Mouse (Mus musculus) limb, embryonic 11.5 days (tissue): Measurements from ENCODE around the gene Slc39a1. TPM values are rescaled to one million over a fixed set of nuclear protein-coding genes. Genes with fewer than 3 reads are reported as not detected.

Source experiments
- ATAC-seq: fragments of 200-750 bp; cut with Nextera tagmentation; 2 replicates; pipeline ENCODE4 v1.8.0; 2017; ENCODE audit warnings: low read depth; ENCODE audit not compliant: insufficient number of reproducible peaks, low FRiP score, low TSS enrichment
- DNase-seq: peaks from one replicate; pipeline ENCODE4 v3.0.0-alpha.2; 2015; ENCODE audit warnings: low spot score
- H3K27ac ChIP-seq: fragments of 300-500 bp; sonication (generic); replicated peaks from 2 replicates; pipeline ENCODE4 v1.5.1; 2014; ENCODE audit warnings: low read depth, mild to moderate bottlenecking, low read length
- H3K27me3 ChIP-seq: fragments of 300-500 bp; sonication (generic); 2 replicates; pipeline ENCODE4 v1.6.1; 2014; ENCODE audit warnings: mild to moderate bottlenecking, low read length, mixed read lengths; ENCODE audit not compliant: control insufficient read depth, insufficient read depth
- H3K36me3 ChIP-seq: fragments of 300-500 bp; sonication (generic); 2 replicates; pipeline ENCODE4 v1.6.1; 2014; ENCODE audit warnings: mild to moderate bottlenecking, low read length, moderate library complexity, mixed read lengths; ENCODE audit not compliant: control insufficient read depth, insufficient read depth
- H3K4me1 ChIP-seq: fragments of 300-500 bp; sonication (generic); 2 replicates; pipeline ENCODE4 v1.6.1; 2014; ENCODE audit warnings: low read length, mixed read lengths; ENCODE audit not compliant: control insufficient read depth, insufficient read depth
- H3K4me2 ChIP-seq: fragments of 300-500 bp; sonication (generic); 2 replicates; pipeline ENCODE4 v1.6.1; 2014; ENCODE audit warnings: low read depth, mild to moderate bottlenecking, moderate library complexity; ENCODE audit not compliant: severe bottlenecking
- H3K4me3 ChIP-seq: fragments of 300-500 bp; sonication (generic); 2 replicates; pipeline ENCODE4 v1.5.1; 2014; ENCODE audit warnings: low read depth, low read length
- H3K9ac ChIP-seq: fragments of 300-500 bp; sonication (generic); 2 replicates; pipeline ENCODE4 v1.6.1; 2014; ENCODE audit warnings: mild to moderate bottlenecking, low read length
- H3K9me3 ChIP-seq: fragments of 300-500 bp; sonication (generic); 2 replicates; pipeline ENCODE4 v1.6.1; 2016; ENCODE audit warnings: low read length; ENCODE audit not compliant: control insufficient read depth
- WGBS: fragments of 180-500 bp; shearing (Covaris S2); extraction: QIAGEN DNeasy Blood & Tissue Kit; methylation state at CpG from one replicate; pipeline ENCODE4 v1.1.7; 2014; 5-methylcytosine and 5-hydroxymethylcytosine counted together
- microRNA-seq: library from miRNA; unstranded; fragments of <30 nt; microRNA quantifications from one replicate; pipeline ENCODE4, GENCODE M21; 2016
- polyA plus RNA-seq: library from polyadenylated mRNA; unstranded; fragments of >200 nt; fragmentation: Nextera tagmentation; extraction: Ambion mirVana; gene quantifications from 2 replicates; pipeline ENCODE4 v1.2.1, GENCODE M21; 2014

Slc39a1 gene
- polyA plus RNA-seq, 1 experiment from 2014 or later = 58.3 TPM

- H3K9me3 ChIP-seq = no peaks in the 10 kb centered on the region
- H3K9ac ChIP-seq = peak within 1 kb of the TSS; percentile 94
- peak within 1 kb of the TSS; percentile 91 for H3K4me3 ChIP-seq
- under 1% methylated on average over 44 of the region's 47 CpGs for WGBS
- peak within 1 kb of the TSS; percentile 97 for H3K27ac ChIP-seq
- H3K4me2 ChIP-seq = peak within 1 kb of the TSS; percentile 75
- ATAC-seq (peak; percentile 99), DNase-seq (peak; percentile 100)
- peaks cover 3% of the 10 kb centered on the region; the same call in 1 of the 2 replicates for H3K36me3 ChIP-seq
- no peaks in the 10 kb centered on the region for H3K27me3 ChIP-seq
- H3K4me1 ChIP-seq = peaks cover 5% of the 10 kb centered on the region; the same call in 1 of the 2 replicates
Measured at GRCm38 (mm10) chr3:90292345-90293275, 44.6 kb downstream of the Slc39a1 start, which contains the start of gene Gatad2b. Gatad2b (plus strand) TSS chr3:90293178.

GRCm38 (mm10) chr3:90293352-90294063, 45.5 kb downstream of the Slc39a1 start:
- Histone ChIP-seq H3K4me2 (peak overlapping the region; percentile 75), H3K4me3 (peak overlapping the region; percentile 91), H3K27me3 (no peaks in the 10 kb centered on the region), H3K27ac (peak overlapping the region; percentile 97), H3K9me3 (no peaks in the 10 kb centered on the region), H3K36me3 (peaks cover 3% of the 10 kb centered on the region; the same call in 1 of the 2 replicates), H3K9ac (peak overlapping the region; percentile 94), H3K4me1 (peaks cover 5% of the 10 kb centered on the region; the same call in 1 of the 2 replicates)
- peak; percentile 19; the same call in 1 of the 2 replicates for ATAC-seq
- peak; percentile 90 for DNase-seq
- under 1% methylated on average over 23 of the region's 68 CpGs for WGBS

GRCm38 (mm10) chr3:90294064-90294440, 46.1 kb downstream of the Slc39a1 start:
- peak overlapping the region; percentile 97 for H3K27ac ChIP-seq
- 1% methylated on average over 11 of the region's 11 CpGs for WGBS
- H3K27me3 ChIP-seq = no peaks in the 10 kb centered on the region
- peak overlapping the region; percentile 91 for H3K4me3 ChIP-seq
- H3K9ac ChIP-seq = peak overlapping the region; percentile 94
- H3K36me3 ChIP-seq = peaks cover 3% of the 10 kb centered on the region; the same call in 1 of the 2 replicates
- peak overlapping the region; percentile 75 for H3K4me2 ChIP-seq
- no peaks in the 10 kb centered on the region for H3K9me3 ChIP-seq
- H3K4me1 ChIP-seq = peaks cover 5% of the 10 kb centered on the region; the same call in 1 of the 2 replicates
- no peak for ATAC-seq
- peak; percentile 38 for DNase-seq

- Histone ChIP-seq H3K9ac (peak overlapping the region; percentile 94; the same call in 1 of the 2 replicates), H3K4me3 (peak overlapping the region; percentile 91), H3K4me2 (peak overlapping the region; percentile 75), H3K9me3 (no peaks in the 10 kb centered on the region), H3K36me3 (peaks cover 3% of the 10 kb centered on the region; the same call in 1 of the 2 replicates), H3K27me3 (no peaks in the 10 kb centered on the region), H3K27ac (no peak overlapping the region), H3K4me1 (peaks cover 5% of the 10 kb centered on the region; the same call in 1 of the 2 replicates)
- DNase-seq (no peak), ATAC-seq (no peak)
- WGBS = 79% methylated on average over 2 of the region's 2 CpGs
Measured at GRCm38 (mm10) chr3:90294651-90295050, 46.7 kb downstream of the Slc39a1 start.

Small RNAs within 50 kb of the gene (microRNA-seq; reads per million reads assigned to microRNA genes)
- not detected for gene Mir7012

Other genes starting within 250 kb of the Slc39a1 start
- gene Hax1, start 249.4 kb upstream of the Slc39a1 start, polyA plus RNA-seq = 241 and 262 TPM in 2 replicates
- gene 4933434E20Rik, start 196.5 kb upstream of the Slc39a1 start, polyA plus RNA-seq = 160 and 175 TPM in 2 replicates
- gene Ubap2l, start 195.5 kb upstream of the Slc39a1 start, polyA plus RNA-seq = 238 and 289 TPM in 2 replicates
- gene Tpm3, start 175.5 kb upstream of the Slc39a1 start, polyA plus RNA-seq = 578 and 605 TPM in 2 replicates
- gene Nup210l, start 144.0 kb upstream of the Slc39a1 start, polyA plus RNA-seq = 0.49 and 0.72 TPM in 2 replicates
- 1,463 and 1,516 TPM in 2 replicates for gene Rps27, start 34.5 kb upstream of the Slc39a1 start, polyA plus RNA-seq
- gene Rab13, start 34.5 kb upstream of the Slc39a1 start, polyA plus RNA-seq = 15.4 and 16.9 TPM in 2 replicates
- gene Jtb, start 16.6 kb upstream of the Slc39a1 start, polyA plus RNA-seq = 79.5 and 80.1 TPM in 2 replicates
- 11.0 and 11.3 TPM in 2 replicates for gene Creb3l4, start 4.7 kb upstream of the Slc39a1 start, polyA plus RNA-seq
- gene Crtc2, start 6.0 kb downstream of the Slc39a1 start, polyA plus RNA-seq = 16.7 TPM in 2 replicates
- 3.9 and 5.5 TPM in 2 replicates for gene Dennd4b, start 17.0 kb downstream of the Slc39a1 start, polyA plus RNA-seq
- gene Gatad2b, start 45.0 kb downstream of the Slc39a1 start, polyA plus RNA-seq = 16.2 and 18.9 TPM in 2 replicates
- gene Slc27a3, start 141.8 kb downstream of the Slc39a1 start, polyA plus RNA-seq = 24.0 and 28.7 TPM in 2 replicates
- 47.2 and 56.7 TPM in 2 replicates for gene Ints3, start 185.4 kb downstream of the Slc39a1 start, polyA plus RNA-seq
- gene Npr1, start 217.7 kb downstream of the Slc39a1 start, polyA plus RNA-seq = 2.0 and 2.3 TPM in 2 replicates
- gene Ilf2, start 228.0 kb downstream of the Slc39a1 start, polyA plus RNA-seq = 377 and 385 TPM in 2 replicates
- gene Snapin, start 242.9 kb downstream of the Slc39a1 start, polyA plus RNA-seq = 60.5 and 63.6 TPM in 2 replicates